Mouse (Mus musculus): ENCODE results near the gene Ehd3.

- no peak for TF ChIP-seq POLR2A (IDR thresholded peaks at IDR 0.05; ENCODE audit: borderline replicate concordance, control insufficient read depth, low read depth, low read length)
- TF ChIP-seq CTCF (IDR thresholded peaks at IDR 0.05; ENCODE audit: control insufficient read depth, insufficient read depth, low read length) = no peak
These were observed 13.9 kb downstream of the Ehd3 start for GRCm38 (mm10) chr17:73817697-73818380.

Data from bone marrow, adult 2 months (tissue).